In the genomic region with DNA sequence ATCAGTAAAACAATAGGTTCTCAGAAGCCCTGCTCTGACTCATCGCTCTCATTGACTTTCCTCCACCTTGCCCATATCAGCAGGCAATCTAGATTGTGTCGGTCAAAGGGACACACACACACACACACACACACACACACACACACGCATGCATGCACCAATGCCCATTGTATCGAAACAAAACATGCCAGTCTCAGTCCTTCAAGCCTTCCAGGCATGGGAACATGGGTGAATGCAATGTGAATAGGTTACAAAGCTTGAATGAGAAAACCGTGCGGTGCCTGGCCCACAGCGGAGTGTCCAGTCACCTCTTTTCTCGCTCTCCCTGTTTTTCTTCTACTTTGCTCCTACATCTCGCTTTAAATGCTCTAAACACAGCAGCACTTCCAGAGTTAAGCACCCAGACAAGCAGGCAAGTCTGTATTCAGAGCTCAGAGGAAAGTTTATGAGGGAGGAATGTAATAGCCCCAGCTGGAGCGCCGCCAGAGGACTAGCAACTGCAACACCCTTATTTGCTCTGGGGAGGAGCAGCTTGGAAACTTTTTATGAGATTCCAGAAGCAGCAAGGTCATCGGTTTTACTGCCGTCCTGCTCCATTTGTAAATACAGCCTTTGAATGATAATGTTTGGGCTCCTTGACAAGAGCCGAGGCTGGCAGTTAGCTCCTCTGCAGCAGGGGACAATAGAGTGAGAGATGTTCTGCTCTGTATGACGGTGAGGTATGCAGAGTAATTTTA, we compare ENCODE assay signal across 8 mouse cellular contexts.
A peak's percentile ranks its signal among the peaks of the same experiment; 100 is the strongest.
DNase-seq lines count a peak whose midpoint lies in the region; ATAC-seq lines count a peak whose summit lies in the region.

No protein-coding gene starts in this region.

- H3K36me3 ChIP-seq in heart, embryonic 10.5 days = no peaks in the 10 kb centered on the region
- H3K36me3 ChIP-seq in lung, embryonic 16.5 days (ENCODE audit: control insufficient read depth, insufficient read depth, low read length) = no peaks in the 10 kb centered on the region

- no peaks in the 10 kb centered on the region for H3K9me3 ChIP-seq in heart, embryonic 10.5 days
- H3K9me3 ChIP-seq in lung, embryonic 16.5 days (ENCODE audit: control insufficient read depth, low read length) = no peaks in the 10 kb centered on the region

- peak overlapping the region; percentile 23; the same call in 1 of the 2 replicates for H3K4me2 ChIP-seq in lung, embryonic 16.5 days (ENCODE audit: low read depth, low read length)

- no peaks in the 10 kb centered on the region for H3K27me3 ChIP-seq in heart, embryonic 10.5 days (ENCODE audit: insufficient read depth, poor library complexity, severe bottlenecking)
- peaks cover 40% of the 10 kb centered on the region for H3K27me3 ChIP-seq in lung, embryonic 16.5 days (ENCODE audit: control insufficient read depth, insufficient read depth, low read depth, low read length)

- 0 out of 2 replicates have a peak overlapping the region, but pooled peaks have one; percentile 8 for H3K4me3 ChIP-seq in heart, embryonic 10.5 days
- H3K4me3 ChIP-seq in lung, embryonic 16.5 days (ENCODE audit: low read length) = no peak overlapping the region

- H3K9ac ChIP-seq in lung, embryonic 16.5 days (ENCODE audit: low read length) = no peak overlapping the region

- ATAC-seq in lung, embryonic 16.5 days (ENCODE audit: low read depth) = peak; percentile 64
- ATAC-seq in activated CD4-positive, CD25-positive, alpha-beta regulatory T cell, adult 4 months = no peak

- peak overlapping the region; percentile 76 for H3K27ac ChIP-seq in heart, embryonic 10.5 days
- H3K27ac ChIP-seq in lung, embryonic 16.5 days (ENCODE audit: low read length) = no peak overlapping the region

- peak; percentile 88 for DNase-seq in NIH3T3 (ENCODE audit: low read depth)
- DNase-seq in embryo, embryonic 9.5 days (ENCODE audit: extremely low spot score) = peak; percentile 53
- no peak for DNase-seq in heart, embryonic 10.5 days (ENCODE audit: low spot score)
- peak; percentile 94 to 95 for DNase-seq in kidney, adult 8-10 months
- DNase-seq in skeletal muscle tissue, adult 2 months (ENCODE audit: low read depth, low spot score) = peak; percentile 86
- no peak for DNase-seq in thymus, adult 18-20 months

- WGBS in heart, embryonic 10.5 days = 45% methylated on average over 15 of the region's 15 CpGs
- 21% methylated on average over 15 of the region's 15 CpGs for WGBS in lung, embryonic 16.5 days

- peaks cover 30% of the 10 kb centered on the region for H3K4me1 ChIP-seq in heart, embryonic 10.5 days
- peaks cover 4% of the 10 kb centered on the region; the same call in 1 of the 2 replicates for H3K4me1 ChIP-seq in lung, embryonic 16.5 days (replicated peaks; ENCODE audit: control insufficient read depth, insufficient read depth, low read length)

Comparison
In these comparisons a context has a peak if more than half of its experiments do, and no peak if none do; other contexts are left out.
1. DNase-seq: peak in NIH3T3 (single experiment), embryo, embryonic 9.5 days (single experiment), kidney, adult 8-10 months (2 of 2) and skeletal muscle tissue, adult 2 months (single experiment); none in heart, embryonic 10.5 days (single experiment) and thymus, adult 18-20 months (0 of 2).